Mouse (Mus musculus): ENCODE measurements around the gene Fat4. TPM values are rescaled to one million over a fixed set of nuclear protein-coding genes. Genes with fewer than 3 reads are reported as not detected.

Fat4 gene
- polyA plus RNA-seq, 1 experiment from 2014 or later, result 7.3 TPM

GRCm38 (mm10) chr3:38883676-38884075 lies 3.1 kb upstream of the Fat4 start:
- Histone ChIP-seq H3K4me3 (replicated peaks) (no peak overlapping the region), H3K9me3 (no peaks in the 10 kb centered on the region), H3K36me3 (no peaks in the 10 kb centered on the region), H3K9ac (no peak overlapping the region), H3K27ac (no peak overlapping the region), H3K4me1 (no peaks in the 10 kb centered on the region; the same call in 1 of the 2 replicates), H3K4me2 (peak overlapping the region; percentile 89; the same call in 1 of the 2 replicates), H3K27me3 (replicated peaks) (no peaks in the 10 kb centered on the region)
- ATAC-seq (ENCODE audit: insufficient read depth, low FRiP score, low read depth), result no peak
- WGBS, result 47% methylated on average over 9 of the region's 9 CpGs

- Histone ChIP-seq H3K4me2 (peak overlapping the region; percentile 89), H3K27ac (no peak overlapping the region), H3K27me3 (replicated peaks) (no peaks in the 10 kb centered on the region), H3K4me3 (replicated peaks) (peak overlapping the region; percentile 61), H3K9ac (no peak overlapping the region), H3K36me3 (no peaks in the 10 kb centered on the region), H3K4me1 (no peaks in the 10 kb centered on the region; the same call in 1 of the 2 replicates), H3K9me3 (no peaks in the 10 kb centered on the region)
- ATAC-seq (ENCODE audit: insufficient read depth, low FRiP score, low read depth), result no peak
- under 1% methylated on average over 6 of the region's 6 CpGs for WGBS
Measured at GRCm38 (mm10) chr3:38884276-38884675, 2.5 kb upstream of the Fat4 start.

GRCm38 (mm10) chr3:38884919-38885418 lies 1.8 kb upstream of the Fat4 start:
- Histone ChIP-seq H3K4me3 (replicated peaks) (peak overlapping the region; percentile 61), H3K9me3 (no peaks in the 10 kb centered on the region), H3K27me3 (replicated peaks) (no peaks in the 10 kb centered on the region), H3K9ac (peak overlapping the region; percentile 47), H3K36me3 (no peaks in the 10 kb centered on the region), H3K4me2 (peak overlapping the region; percentile 89), H3K27ac (peak overlapping the region; percentile 96), H3K4me1 (no peaks in the 10 kb centered on the region; the same call in 1 of the 2 replicates)
- 0% methylated on average over 24 of the region's 24 CpGs for WGBS
- ATAC-seq (ENCODE audit: insufficient read depth, low FRiP score, low read depth), result peak; percentile 32; the same call in 1 of the 2 replicates

GRCm38 (mm10) chr3:38885481-38886001 lies 1.2 kb upstream of the Fat4 start:
- Histone ChIP-seq H3K36me3 (0 out of 2 replicates have a peak, but pooled peaks cover 1% of the 10 kb centered on the region), H3K9ac (peak overlapping the region; percentile 47), H3K4me3 (replicated peaks) (peak overlapping the region; percentile 61), H3K4me2 (peak overlapping the region; percentile 89), H3K27ac (peak overlapping the region; percentile 96), H3K9me3 (no peaks in the 10 kb centered on the region), H3K27me3 (replicated peaks) (no peaks in the 10 kb centered on the region), H3K4me1 (no peaks in the 10 kb centered on the region; the same call in 1 of the 2 replicates)
- under 1% methylated on average over 49 of the region's 56 CpGs for WGBS
- ATAC-seq (ENCODE audit: insufficient read depth, low FRiP score, low read depth), result peak; percentile 85

DNA sequence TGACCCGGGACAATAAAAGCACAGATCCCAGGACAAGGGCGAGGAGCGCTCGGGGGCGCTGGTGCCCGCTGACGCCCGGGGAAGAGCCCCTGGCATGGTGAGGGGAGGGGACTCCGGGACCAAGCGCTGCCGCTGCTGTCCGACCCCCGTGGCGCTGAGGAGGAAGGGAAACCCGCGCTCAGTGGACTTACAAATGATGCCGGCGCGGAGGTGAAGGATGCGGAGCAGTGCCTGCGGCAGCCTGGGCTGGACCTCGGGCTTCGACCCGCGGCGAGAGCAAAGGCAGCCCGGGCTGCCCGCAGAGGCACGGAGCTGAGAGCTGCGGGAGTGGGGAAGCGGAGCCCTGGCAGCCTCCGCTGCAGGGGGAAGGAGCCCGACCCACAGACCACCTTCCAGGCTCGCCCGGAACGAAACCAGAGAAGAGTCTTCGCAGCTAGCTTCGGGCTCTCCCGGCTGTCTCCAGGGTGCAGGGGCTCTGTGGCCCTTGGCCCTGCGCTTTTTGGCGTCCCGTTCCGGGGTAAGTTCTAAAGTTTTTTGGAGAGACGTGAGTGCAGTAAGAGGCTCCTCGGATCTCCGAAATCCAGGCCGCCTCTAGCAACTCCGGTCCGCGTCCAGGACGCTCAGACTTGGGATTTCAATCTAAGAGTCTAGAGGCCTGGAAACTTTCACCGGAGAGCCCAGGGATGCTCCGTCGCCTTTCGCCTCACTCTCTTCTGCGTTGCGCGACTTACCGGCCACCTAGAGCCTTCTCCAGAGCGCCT lies 499 bp upstream of the Fat4 start:
- Histone ChIP-seq H3K9ac (peak overlapping the region; percentile 47), H3K27me3 (replicated peaks) (no peaks in the 10 kb centered on the region), H3K4me3 (replicated peaks) (peak overlapping the region; percentile 61), H3K27ac (peak overlapping the region; percentile 96), H3K4me2 (peak overlapping the region; percentile 89), H3K36me3 (peaks cover 8% of the 10 kb centered on the region; the same call in 1 of the 2 replicates), H3K9me3 (no peaks in the 10 kb centered on the region), H3K4me1 (no peaks in the 10 kb centered on the region; the same call in 1 of the 2 replicates)
- ATAC-seq (ENCODE audit: insufficient read depth, low FRiP score, low read depth), result no peak
- WGBS, result under 1% methylated on average over 60 of the region's 60 CpGs

DNA sequence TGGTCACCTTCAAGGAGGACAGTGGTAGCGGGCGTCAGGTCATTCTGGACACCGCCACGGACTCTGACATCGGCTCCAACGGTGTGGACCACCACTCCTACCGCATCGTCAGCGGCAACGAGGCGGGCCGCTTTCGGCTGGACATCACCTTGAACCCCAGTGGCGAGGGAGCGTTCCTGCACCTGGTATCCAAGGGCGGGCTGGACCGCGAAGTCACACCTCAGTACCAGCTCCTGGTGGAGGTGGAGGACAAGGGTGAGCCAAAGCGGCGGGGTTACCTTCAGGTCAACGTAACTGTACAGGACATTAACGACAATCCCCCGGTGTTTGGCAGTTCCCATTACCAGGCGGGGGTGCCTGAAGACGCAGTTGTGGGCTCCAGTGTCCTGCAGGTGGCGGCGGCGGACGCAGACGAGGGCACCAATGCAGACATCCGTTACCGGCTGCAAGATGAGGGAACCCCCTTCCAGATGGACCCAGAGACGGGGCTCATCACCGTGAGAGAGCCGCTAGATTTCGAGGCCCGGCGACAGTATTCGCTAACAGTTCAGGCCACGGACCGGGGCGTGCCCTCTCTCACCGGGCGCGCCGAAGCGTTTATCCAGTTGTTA lies 746 bp downstream of the Fat4 start:
- Histone ChIP-seq H3K4me3 (replicated peaks) (peak overlapping the region; percentile 61), H3K4me1 (peaks cover 4% of the 10 kb centered on the region; the same call in 1 of the 2 replicates), H3K4me2 (peak overlapping the region; percentile 89), H3K36me3 (peaks cover 10% of the 10 kb centered on the region; the same call in 1 of the 2 replicates), H3K9me3 (no peaks in the 10 kb centered on the region), H3K9ac (peak overlapping the region; percentile 47), H3K27ac (peak overlapping the region; percentile 96; the same call in 1 of the 2 replicates), H3K27me3 (replicated peaks) (no peaks in the 10 kb centered on the region)
- WGBS, result 1% methylated on average over 47 of the region's 47 CpGs
- no peak for ATAC-seq (ENCODE audit: insufficient read depth, low FRiP score, low read depth)

GRCm38 (mm10) chr3:38888111-38888510 lies 1.4 kb downstream of the Fat4 start:
- H3K4me1 ChIP-seq, result peaks cover 4% of the 10 kb centered on the region; the same call in 1 of the 2 replicates
- no peaks in the 10 kb centered on the region for H3K9me3 ChIP-seq
- H3K27me3 ChIP-seq (replicated peaks), result no peaks in the 10 kb centered on the region
- 13% methylated on average over 24 of the region's 24 CpGs for WGBS
- 0 out of 2 replicates have a peak overlapping the region, but pooled peaks have one; percentile 4 for H3K27ac ChIP-seq
- ATAC-seq (ENCODE audit: insufficient read depth, low FRiP score, low read depth), result no peak
- H3K4me3 ChIP-seq (replicated peaks), result peak overlapping the region; percentile 61
- H3K4me2 ChIP-seq, result peak overlapping the region; percentile 89
- peak overlapping the region; percentile 47; the same call in 1 of the 2 replicates for H3K9ac ChIP-seq
- peaks cover 10% of the 10 kb centered on the region; the same call in 1 of the 2 replicates for H3K36me3 ChIP-seq

DNA sequence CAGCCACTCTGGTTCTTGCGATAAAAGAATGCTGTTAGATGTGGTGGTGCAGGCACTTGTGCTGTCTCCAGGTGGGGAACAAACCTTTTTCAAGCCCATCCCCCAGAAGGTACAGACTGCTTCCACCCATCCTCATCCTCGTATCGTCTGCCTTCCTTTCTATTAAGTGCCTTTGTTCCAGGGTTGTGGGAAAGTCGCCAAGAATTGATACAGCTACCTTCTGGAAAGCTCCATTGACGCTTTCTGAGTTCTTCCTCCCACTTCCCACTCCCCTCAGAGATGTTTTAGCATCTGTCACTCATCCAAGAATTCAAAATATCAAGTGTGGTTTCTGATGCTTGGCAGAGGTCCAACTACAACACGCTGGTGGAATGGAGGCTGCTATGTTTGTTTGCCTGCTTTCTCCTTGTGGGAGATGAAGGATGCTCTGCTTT lies 6.1 kb downstream of the Fat4 start:
- no peak overlapping the region for H3K27ac ChIP-seq
- H3K4me3 ChIP-seq (replicated peaks), result peak overlapping the region; percentile 31
- H3K36me3 ChIP-seq, result peaks cover 10% of the 10 kb centered on the region
- H3K9me3 ChIP-seq, result no peaks in the 10 kb centered on the region
- ATAC-seq (ENCODE audit: insufficient read depth, low FRiP score, low read depth), result no peak
- 22% methylated on average over 6 of the region's 6 CpGs for WGBS
- H3K4me2 ChIP-seq, result peak overlapping the region; percentile 47
- no peaks in the 10 kb centered on the region for H3K27me3 ChIP-seq (replicated peaks)
- H3K4me1 ChIP-seq, result peaks cover 4% of the 10 kb centered on the region; the same call in 1 of the 2 replicates
- H3K9ac ChIP-seq, result no peak overlapping the region

GRCm38 (mm10) chr3:38900839-38901238 lies 14.1 kb downstream of the Fat4 start:
- Histone ChIP-seq H3K27ac (no peak overlapping the region), H3K4me2 (no peak overlapping the region), H3K9ac (no peak overlapping the region), H3K4me3 (replicated peaks) (no peak overlapping the region), H3K27me3 (replicated peaks) (no peaks in the 10 kb centered on the region), H3K4me1 (no peaks in the 10 kb centered on the region), H3K36me3 (no peaks in the 10 kb centered on the region), H3K9me3 (no peaks in the 10 kb centered on the region)
- WGBS, result 33% methylated on average over 1 of the region's 1 CpGs
- no peak for ATAC-seq (ENCODE audit: insufficient read depth, low FRiP score, low read depth)

DNA sequence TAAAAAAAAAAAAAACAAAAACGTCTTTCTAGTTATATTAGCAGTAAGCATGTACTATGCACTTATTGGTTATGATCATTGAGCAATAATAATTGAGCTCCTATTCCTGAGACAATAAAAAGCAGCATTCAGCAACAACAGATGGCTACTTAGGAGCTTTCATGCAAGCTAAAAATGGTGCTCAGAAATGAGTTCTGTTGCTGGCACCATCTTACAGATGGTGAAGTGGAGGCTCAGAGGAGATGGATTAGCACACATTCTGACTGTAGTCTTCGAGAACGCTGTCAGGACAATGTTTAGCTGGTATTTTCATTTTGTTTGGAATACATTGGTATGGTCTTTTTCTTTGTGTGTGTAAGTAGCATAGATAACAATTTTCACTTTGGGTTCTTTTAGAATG lies 20.1 kb downstream of the Fat4 start:
- WGBS, result 56% methylated on average over 3 of the region's 3 CpGs
- Histone ChIP-seq H3K4me1 (peaks cover 8% of the 10 kb centered on the region; the same call in 1 of the 2 replicates), H3K27me3 (replicated peaks) (no peaks in the 10 kb centered on the region), H3K4me3 (replicated peaks) (no peak overlapping the region), H3K9ac (no peak overlapping the region), H3K4me2 (no peak overlapping the region), H3K9me3 (no peaks in the 10 kb centered on the region), H3K27ac (no peak overlapping the region), H3K36me3 (no peaks in the 10 kb centered on the region)
- no peak for ATAC-seq (ENCODE audit: insufficient read depth, low FRiP score, low read depth)

GRCm38 (mm10) chr3:38907676-38908425 lies 21.1 kb downstream of the Fat4 start:
- no peak overlapping the region for H3K27ac ChIP-seq
- no peaks in the 10 kb centered on the region for H3K36me3 ChIP-seq
- H3K4me2 ChIP-seq, result 0 out of 2 replicates have a peak overlapping the region, but pooled peaks have one; percentile 8
- no peaks in the 10 kb centered on the region for H3K9me3 ChIP-seq
- no peak overlapping the region for H3K4me3 ChIP-seq (replicated peaks)
- 36% methylated on average over 14 of the region's 14 CpGs for WGBS
- no peak for ATAC-seq (ENCODE audit: insufficient read depth, low FRiP score, low read depth)
- H3K9ac ChIP-seq, result no peak overlapping the region
- peaks cover 8% of the 10 kb centered on the region; the same call in 1 of the 2 replicates for H3K4me1 ChIP-seq
- H3K27me3 ChIP-seq (replicated peaks), result no peaks in the 10 kb centered on the region

Measured in stomach, embryonic 15.5 days (tissue).